Mouse (Mus musculus) olfactory bulb, adult 2 months (tissue): ENCODE data around the gene Serpina3n. TPM values are rescaled to one million over a fixed set of nuclear protein-coding genes. Genes with fewer than 3 reads are reported as not detected.
"Not testable (repeated sequence)": the region's sequence is repeated elsewhere in the genome, so short reads cannot be mapped to it uniquely, and the experiment has no call there.

ENCODE experiments used
- H3K27ac ChIP-seq: fragments of 200-500 bp; 2 replicates; pipeline ENCODE4 v1.5.1; 2012; ENCODE audit warnings: low read depth, low read length; ENCODE audit not compliant: insufficient read depth
- H3K4me1 ChIP-seq: fragments of 200-500 bp; 2 replicates; pipeline ENCODE4 v1.6.1; 2012; ENCODE audit warnings: low read length; ENCODE audit not compliant: control insufficient read depth, insufficient read depth
- H3K4me3 ChIP-seq: fragments of 200-500 bp; 2 replicates; pipeline ENCODE4 v1.5.1; 2012; ENCODE audit warnings: mild to moderate bottlenecking, low read depth, low read length, moderate library complexity; ENCODE audit not compliant: insufficient read depth
- CTCF ChIP-seq: fragments of 200-500 bp; IDR thresholded peaks from 2 replicates; pipeline ENCODE4 v1.5.1; 2012; ENCODE audit warnings: low read depth, mild to moderate bottlenecking, low read length, moderate library complexity; ENCODE audit not compliant: insufficient read depth
- POLR2A ChIP-seq: fragments of 200-500 bp; IDR thresholded peaks from 2 replicates; pipeline ENCODE4 v1.6.1; 2012; ENCODE audit warnings: mild to moderate bottlenecking, low read depth, low read length, moderate library complexity; ENCODE audit not compliant: insufficient read depth
- WGBS: fragments of 180-500 bp; shearing (Covaris S2); methylation state at CpG from one replicate; pipeline ENCODE4 v1.1.7; 2018; 5-methylcytosine and 5-hydroxymethylcytosine counted together
- polyA plus RNA-seq: library from polyadenylated mRNA; stranded (reverse); fragments of >200 nt; gene quantifications from 2 replicates; pipeline ENCODE4 v1.2.4, GENCODE M21; 2012; ENCODE audit warnings: low replicate concordance; ENCODE audit not compliant: missing spikeins, insufficient read depth, insufficient read length

The Serpina3n gene
- polyA plus RNA-seq, result not detected in 2 replicates

DNA sequence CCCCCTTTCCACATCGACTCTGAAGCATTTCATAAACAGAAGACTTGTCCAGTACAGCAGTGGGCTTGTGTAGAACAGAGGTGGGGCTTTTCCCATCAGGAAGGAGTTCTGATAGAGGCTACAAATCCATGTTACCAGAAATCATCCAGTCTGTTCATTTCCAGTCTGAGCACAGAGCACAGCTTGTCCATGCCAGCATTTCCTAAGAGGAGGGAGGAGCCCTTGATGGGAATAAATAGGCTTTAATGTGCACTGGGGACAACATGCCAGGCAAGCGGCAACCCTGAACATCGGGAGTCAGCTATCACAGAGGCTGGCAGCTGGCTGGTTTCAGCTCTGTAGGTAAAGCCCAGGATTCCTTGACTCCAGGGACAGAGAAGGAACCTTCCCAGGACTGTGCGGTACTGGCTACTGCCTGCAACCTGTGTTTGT is at the start of gene Serpina3n:
TSS of gene Serpina3n (plus strand) at position 276 of the 432 bp plus-strand sequence.
- TF ChIP-seq CTCF (no peak), POLR2A (no peak)
- Histone ChIP-seq H3K4me3 (no peak within 1 kb of the TSS), H3K27ac (no peak within 1 kb of the TSS), H3K4me1 (peaks cover 5% of the 10 kb centered on the region)
- 20% methylated on average over 4 of the region's 4 CpGs for WGBS

DNA sequence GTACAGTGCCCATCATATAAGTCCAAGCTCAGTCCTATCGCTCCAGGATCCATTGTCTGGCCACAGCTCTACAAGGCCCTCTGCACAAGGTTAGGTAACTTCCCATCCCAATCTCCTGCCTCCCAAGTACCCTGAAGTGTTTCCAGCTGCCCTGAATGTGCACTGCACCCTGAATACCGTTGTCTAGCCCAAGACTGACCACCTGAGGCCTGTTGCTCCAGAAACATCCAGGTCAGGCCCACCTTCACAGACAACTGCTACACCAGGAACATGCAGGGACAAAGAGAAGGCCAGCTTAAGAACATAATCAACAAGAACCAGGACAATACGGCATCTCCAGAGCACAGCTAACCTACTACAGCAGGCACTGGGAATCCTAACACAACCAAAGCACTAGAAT is 36.5 kb upstream of the Serpina3n start:
- WGBS, result 85% methylated on average over 3 of the region's 3 CpGs
- no peak for TF ChIP-seq POLR2A
- no peak for TF ChIP-seq CTCF

DNA sequence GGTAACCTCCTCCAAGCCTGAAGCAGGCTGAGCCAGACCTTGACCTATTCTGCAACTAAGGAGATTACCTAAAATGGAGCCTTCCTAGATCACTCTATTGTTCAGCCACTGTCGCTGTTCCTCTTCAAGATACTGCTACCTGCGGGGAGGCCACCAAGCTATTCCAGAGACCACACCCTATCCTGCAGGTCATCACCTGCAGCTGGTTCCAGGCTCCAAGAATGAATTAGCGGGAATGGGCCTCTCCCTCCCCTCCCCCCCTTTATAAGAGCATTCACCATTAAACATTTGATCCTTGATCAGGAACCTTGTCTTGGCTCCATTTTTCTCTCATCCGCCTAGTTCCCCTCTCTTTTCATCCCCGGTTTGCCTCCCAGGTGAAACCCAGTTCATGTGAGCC is 29.4 kb upstream of the Serpina3n start:
- not testable (repeated sequence) for H3K4me3 ChIP-seq, H3K27ac ChIP-seq, H3K4me1 ChIP-seq
- WGBS, result 75% methylated on average over 5 of the region's 5 CpGs

More for the DNA sequence above, 36.5 kb upstream of the Serpina3n start:
- Histone ChIP-seq H3K4me3 (no peak overlapping the region), H3K4me1 (no peaks in the 10 kb centered on the region), H3K27ac (no peak overlapping the region)

DNA sequence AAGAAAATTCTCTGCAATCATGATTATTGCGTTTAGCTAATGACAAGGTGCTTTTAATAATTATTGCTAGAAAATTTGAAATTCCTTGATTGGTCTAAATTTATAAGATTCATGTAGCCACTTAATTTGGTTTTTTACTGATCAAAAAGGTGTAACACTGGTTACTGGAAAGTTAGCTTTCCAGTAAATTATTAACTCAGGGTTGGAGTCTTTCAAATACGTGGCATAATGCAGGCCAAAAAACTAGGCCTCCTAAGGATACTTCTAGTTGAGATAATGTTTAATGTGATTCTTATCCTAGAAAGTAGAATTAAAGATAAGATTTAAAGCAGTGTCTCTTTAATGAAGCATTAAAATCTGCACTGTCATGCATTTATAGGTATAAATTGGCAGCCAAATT is 28.2 kb upstream of the Serpina3n start:
- WGBS, result 79% methylated on average over 2 of the region's 2 CpGs
- H3K27ac ChIP-seq, H3K4me3 ChIP-seq, H3K4me1 ChIP-seq: not testable (repeated sequence)

DNA sequence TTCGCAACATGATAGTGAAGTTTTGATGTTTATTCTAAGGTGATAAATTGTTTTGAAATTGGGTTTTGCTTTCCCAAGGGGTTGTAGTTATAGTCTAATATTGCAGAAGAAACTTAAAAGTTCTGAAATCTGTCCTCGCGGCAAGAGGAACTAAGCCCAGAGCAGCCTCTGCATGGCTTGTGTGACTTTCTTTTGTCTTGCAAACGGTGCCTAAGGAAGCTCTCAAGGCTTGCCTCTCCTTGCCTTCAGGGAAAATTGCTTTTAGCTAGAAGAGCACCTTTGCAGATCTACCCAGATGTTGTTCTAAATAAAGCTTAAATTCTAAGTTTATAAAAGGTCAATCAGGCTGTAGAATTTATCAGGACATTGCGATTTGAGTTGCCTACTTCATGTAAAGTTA is 27.7 kb upstream of the Serpina3n start:
- H3K27ac ChIP-seq, H3K4me3 ChIP-seq, H3K4me1 ChIP-seq: not testable (repeated sequence)
- WGBS, result 59% methylated on average over 5 of the region's 5 CpGs

DNA sequence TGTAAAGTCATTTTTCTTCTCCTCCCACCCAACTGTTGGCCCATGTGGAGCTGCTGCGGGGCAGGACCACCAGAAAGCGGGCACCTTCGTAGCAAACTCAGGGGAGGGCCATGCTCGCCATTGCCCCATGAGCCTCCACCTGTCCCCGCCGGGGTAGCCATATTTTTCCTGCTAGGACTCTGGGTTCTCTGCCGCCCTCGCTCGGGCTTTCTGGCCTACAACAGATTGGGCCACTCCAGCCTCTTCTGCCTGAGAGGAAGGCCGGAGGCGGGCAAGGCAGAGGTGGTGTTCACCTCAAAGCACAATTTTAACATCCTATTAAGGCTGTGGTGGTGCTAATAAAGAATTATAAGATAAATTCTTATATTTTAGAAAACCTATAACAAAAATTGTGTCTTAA is 26.7 kb upstream of the Serpina3n start:
- Histone ChIP-seq H3K4me3 (no peak overlapping the region), H3K4me1 (no peaks in the 10 kb centered on the region), H3K27ac (no peak overlapping the region)
- 94% methylated on average over 11 of the region's 11 CpGs for WGBS
- no peak for TF ChIP-seq CTCF
- TF ChIP-seq POLR2A, result no peak

DNA sequence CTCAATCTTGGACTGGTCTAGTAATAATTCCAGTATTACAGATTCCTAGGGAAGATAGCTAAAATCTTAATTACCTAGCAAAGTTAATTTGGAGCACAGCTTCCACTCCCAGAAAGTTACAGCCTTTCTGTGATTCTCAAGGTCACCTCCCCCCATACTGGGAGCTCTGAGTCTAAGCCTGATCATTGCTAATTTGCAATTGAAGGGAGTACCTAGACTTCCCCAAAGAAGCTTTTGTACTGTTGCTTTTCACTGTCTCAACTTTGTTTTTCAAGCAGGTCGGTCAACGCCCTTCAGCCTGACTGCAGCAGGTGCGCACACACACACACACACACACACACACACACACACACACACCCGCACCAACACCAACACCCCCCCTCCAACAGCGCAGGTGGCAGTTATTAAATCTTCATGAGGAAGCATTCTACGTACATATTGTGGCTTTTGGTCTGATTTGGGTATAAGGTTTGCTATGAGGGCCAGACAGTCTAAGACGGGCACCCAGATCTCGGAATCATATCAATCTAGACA is 25.4 kb upstream of the Serpina3n start:
- 88% methylated on average over 8 of the region's 8 CpGs for WGBS
- H3K27ac ChIP-seq, H3K4me1 ChIP-seq, H3K4me3 ChIP-seq: not testable (repeated sequence)

DNA sequence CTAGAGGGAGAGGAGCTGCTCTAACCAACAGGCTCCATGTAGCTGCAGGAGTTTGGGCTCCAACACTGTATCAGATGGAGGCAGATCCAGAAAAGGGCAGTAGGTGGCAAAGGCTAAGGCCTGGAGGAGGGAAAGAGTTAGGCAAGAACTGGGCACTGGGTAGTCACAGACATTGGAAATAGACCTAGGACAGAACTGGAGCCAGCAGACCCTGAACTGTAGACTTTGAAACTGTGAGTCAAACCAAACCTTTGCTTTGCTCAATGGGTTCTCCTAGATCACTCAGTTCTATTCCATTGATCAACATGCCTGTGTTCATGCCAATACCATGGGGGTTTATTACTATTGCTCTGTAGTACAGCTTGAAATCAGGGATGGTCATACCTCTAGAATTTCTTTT is 20.5 kb upstream of the Serpina3n start:
- H3K4me3 ChIP-seq, H3K27ac ChIP-seq, H3K4me1 ChIP-seq: not testable (repeated sequence)

DNA sequence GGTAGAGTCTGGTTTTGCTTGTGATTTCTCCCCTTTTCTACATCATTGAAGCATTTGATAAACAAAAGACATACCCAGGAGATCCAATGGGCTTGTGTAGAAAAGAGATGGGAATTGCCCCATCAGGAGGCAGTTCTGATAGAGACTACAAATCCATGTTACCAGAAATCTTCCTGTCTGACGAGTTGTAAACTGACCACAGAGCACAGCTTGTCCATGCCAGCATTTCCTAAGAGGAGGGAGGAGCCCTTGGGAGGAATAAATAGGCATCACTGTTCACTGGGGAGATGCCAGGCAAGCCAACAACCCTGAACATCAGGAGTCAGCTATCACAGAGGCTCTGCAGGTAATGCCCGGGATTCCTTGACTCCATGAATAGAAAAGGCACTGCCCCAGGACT is 19.7 kb upstream of the Serpina3n start:
- H3K4me1 ChIP-seq, H3K27ac ChIP-seq, H3K4me3 ChIP-seq: not testable (repeated sequence)
- 57% methylated on average over 2 of the region's 2 CpGs for WGBS

DNA sequence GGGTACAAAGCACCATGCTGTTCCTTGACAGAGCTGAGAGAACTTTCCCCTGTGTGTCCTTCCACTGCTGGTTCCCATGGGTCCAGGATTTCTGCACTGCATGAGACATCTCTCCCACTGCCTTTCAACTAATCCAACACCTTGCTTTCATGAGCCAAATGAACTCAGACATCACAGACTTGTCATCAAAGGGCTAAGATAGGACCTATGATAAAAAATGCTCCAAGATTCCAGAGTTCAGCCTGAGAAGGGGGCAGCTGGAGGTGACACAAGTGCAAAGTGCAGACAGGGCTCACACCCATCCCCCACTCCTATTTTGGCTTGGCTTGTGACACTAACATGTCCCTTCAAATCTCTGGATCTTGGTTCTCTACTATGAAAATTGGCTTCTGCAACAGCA is 18.1 kb upstream of the Serpina3n start:
- no peaks in the 10 kb centered on the region for H3K4me1 ChIP-seq
- no peak overlapping the region for H3K27ac ChIP-seq
- H3K4me3 ChIP-seq, result no peak overlapping the region
- no peak for TF ChIP-seq CTCF
- TF ChIP-seq POLR2A, result no peak

DNA sequence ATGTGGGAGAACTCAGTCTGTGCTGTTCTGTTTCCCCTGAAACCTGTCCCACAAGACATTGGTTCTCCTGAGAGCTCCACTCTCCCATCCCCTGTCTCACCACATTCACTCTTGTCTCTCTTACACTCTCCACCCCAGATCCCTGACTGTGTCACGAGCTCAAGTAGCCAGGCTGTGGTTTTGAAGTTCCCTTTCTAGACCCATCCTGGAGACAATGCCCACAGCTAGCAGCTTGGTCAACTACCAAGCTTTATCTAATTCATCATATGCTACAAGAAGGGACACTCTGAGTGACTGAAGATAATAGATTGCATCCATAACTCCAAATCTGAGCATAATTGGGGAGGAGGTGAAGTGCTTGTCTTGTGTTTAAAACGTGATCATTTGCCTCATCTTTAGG is 15.5 kb upstream of the Serpina3n start:
- not testable (repeated sequence) for H3K4me3 ChIP-seq

More for the DNA sequence above, 15.5 kb upstream of the Serpina3n start:
- WGBS, result 56% methylated on average over 2 of the region's 2 CpGs
- H3K27ac ChIP-seq, H3K4me1 ChIP-seq: not testable (repeated sequence)
